Mouse (Mus musculus) liver, embryonic 15.5 days (tissue): ENCODE results near the gene Msl2. TPM values are rescaled to one million over a fixed set of nuclear protein-coding genes. Genes with fewer than 3 reads are reported as not detected.

ENCODE experiments used
- ATAC-seq: fragments of 200-750 bp; cut with Nextera tagmentation; 2 replicates; pipeline ENCODE4 v1.8.0; 2017; ENCODE audit warnings: moderate number of reproducible peaks, mild to moderate bottlenecking, moderate library complexity; ENCODE audit not compliant: insufficient read depth
- H3K27ac ChIP-seq: fragments of 300-500 bp; sonication (generic); replicated peaks from 2 replicates; pipeline ENCODE4 v1.5.1; 2015; ENCODE audit warnings: mild to moderate bottlenecking, inconsistent platforms
- H3K27me3 ChIP-seq: fragments of 300-500 bp; sonication (generic); 2 replicates; pipeline ENCODE4 v1.6.1; 2015; ENCODE audit warnings: mild to moderate bottlenecking, inconsistent platforms
- H3K36me3 ChIP-seq: fragments of 300-500 bp; sonication (generic); replicated peaks from 2 replicates; pipeline ENCODE4 v1.6.1; 2015; ENCODE audit warnings: moderate library complexity, mild to moderate bottlenecking, inconsistent platforms
- H3K4me1 ChIP-seq: fragments of 300-500 bp; sonication (generic); replicated peaks from 2 replicates; pipeline ENCODE4 v1.6.1; 2015; ENCODE audit warnings: inconsistent platforms
- H3K4me2 ChIP-seq: fragments of 300-500 bp; sonication (generic); 2 replicates; pipeline ENCODE4 v1.6.1; 2015; ENCODE audit warnings: moderate library complexity, mild to moderate bottlenecking, inconsistent platforms
- H3K4me3 ChIP-seq: fragments of 300-500 bp; sonication (generic); replicated peaks from 2 replicates; pipeline ENCODE4 v1.5.1; 2015; ENCODE audit warnings: mild to moderate bottlenecking, inconsistent platforms
- H3K9ac ChIP-seq: fragments of 300-500 bp; sonication (generic); 2 replicates; pipeline ENCODE4 v1.6.1; 2015; ENCODE audit warnings: moderate library complexity, mild to moderate bottlenecking, inconsistent platforms
- H3K9me3 ChIP-seq: fragments of 300-500 bp; sonication (generic); replicated peaks from 2 replicates; pipeline ENCODE4 v1.6.1; 2016; ENCODE audit warnings: inconsistent platforms
- WGBS: fragments of 180-500 bp; shearing (Covaris S2); methylation state at CpG from one replicate; pipeline ENCODE4 v1.1.7; 2015; ENCODE audit warnings: mixed read lengths; ENCODE audit not compliant: insufficient replicate concordance; 5-methylcytosine and 5-hydroxymethylcytosine counted together
- polyA plus RNA-seq: library from polyadenylated mRNA; unstranded; fragments of >200 nt; fragmentation: Nextera tagmentation; extraction: Ambion mirVana; gene quantifications from 2 replicates; pipeline ENCODE4 v1.2.1, GENCODE M21; 2015

The Msl2 gene
- polyA plus RNA-seq, 1 experiment from 2014 or later = 2.2 TPM

- peak overlapping the region; percentile 99 for H3K27ac ChIP-seq
- H3K4me1 ChIP-seq = peaks cover 45% of the 10 kb centered on the region
- peak overlapping the region; percentile 96 for H3K4me2 ChIP-seq
- under 1% methylated on average over 25 of the region's 25 CpGs for WGBS
- no peaks in the 10 kb centered on the region for H3K9me3 ChIP-seq
- H3K4me3 ChIP-seq = peak overlapping the region; percentile 98
- peaks cover 11% of the 10 kb centered on the region; the same call in 1 of the 2 replicates for H3K36me3 ChIP-seq
- no peak for ATAC-seq
- H3K9ac ChIP-seq = peak overlapping the region; percentile 99
- H3K27me3 ChIP-seq = no peaks in the 10 kb centered on the region
Measured at GRCm38 (mm10) chr9:101075091-101075581, 1.2 kb downstream of the Msl2 start.

- H3K4me1 ChIP-seq = peaks cover 48% of the 10 kb centered on the region
- H3K27ac ChIP-seq = peak overlapping the region; percentile 70
- H3K9me3 ChIP-seq = no peaks in the 10 kb centered on the region
- WGBS = under 1% methylated on average over 8 of the region's 8 CpGs
- peaks cover 13% of the 10 kb centered on the region; the same call in 1 of the 2 replicates for H3K36me3 ChIP-seq
- peak overlapping the region; percentile 99 for H3K9ac ChIP-seq
- peak overlapping the region; percentile 96 for H3K4me2 ChIP-seq
- no peak for ATAC-seq
- H3K27me3 ChIP-seq = no peaks in the 10 kb centered on the region
- H3K4me3 ChIP-seq = peak overlapping the region; percentile 98
Measured at GRCm38 (mm10) chr9:101075694-101076093, 1.8 kb downstream of the Msl2 start.

GRCm38 (mm10) chr9:101076095-101076875, 2.4 kb downstream of the Msl2 start:
- Histone ChIP-seq H3K4me2 (peak overlapping the region; percentile 96), H3K9ac (peak overlapping the region; percentile 99), H3K27ac (peak overlapping the region; percentile 70), H3K4me1 (peaks cover 54% of the 10 kb centered on the region), H3K36me3 (peaks cover 15% of the 10 kb centered on the region), H3K9me3 (no peaks in the 10 kb centered on the region), H3K4me3 (peak overlapping the region; percentile 98), H3K27me3 (no peaks in the 10 kb centered on the region)
- WGBS = 1% methylated on average over 18 of the region's 18 CpGs
- ATAC-seq = no peak

GRCm38 (mm10) chr9:101077486-101077885, 3.6 kb downstream of the Msl2 start:
- H3K27ac ChIP-seq = no peak overlapping the region
- ATAC-seq = no peak
- H3K9ac ChIP-seq = peak overlapping the region; percentile 99
- H3K4me2 ChIP-seq = peak overlapping the region; percentile 96
- H3K36me3 ChIP-seq = peaks cover 16% of the 10 kb centered on the region
- H3K4me1 ChIP-seq = peaks cover 55% of the 10 kb centered on the region
- H3K27me3 ChIP-seq = no peaks in the 10 kb centered on the region
- H3K4me3 ChIP-seq = peak overlapping the region; percentile 98
- H3K9me3 ChIP-seq = no peaks in the 10 kb centered on the region

- WGBS = 59% methylated on average over 4 of the region's 4 CpGs
- Histone ChIP-seq H3K4me1 (peaks cover 47% of the 10 kb centered on the region), H3K36me3 (peaks cover 16% of the 10 kb centered on the region), H3K4me3 (peak overlapping the region; percentile 43), H3K9ac (peak overlapping the region; percentile 32; the same call in 1 of the 2 replicates), H3K9me3 (no peaks in the 10 kb centered on the region), H3K27ac (no peak overlapping the region), H3K27me3 (no peaks in the 10 kb centered on the region), H3K4me2 (peak overlapping the region; percentile 63)
- no peak for ATAC-seq
Measured at GRCm38 (mm10) chr9:101078579-101078978, 4.7 kb downstream of the Msl2 start.

GRCm38 (mm10) chr9:101080046-101080685, 6.3 kb downstream of the Msl2 start:
- Histone ChIP-seq H3K27ac (no peak overlapping the region), H3K4me2 (peak overlapping the region; percentile 63; the same call in 1 of the 2 replicates)

GRCm38 (mm10) chr9:101083728-101084127, 9.8 kb downstream of the Msl2 start:
- Histone ChIP-seq H3K27ac (no peak overlapping the region), H3K4me1 (peaks cover 38% of the 10 kb centered on the region), H3K36me3 (peaks cover 16% of the 10 kb centered on the region), H3K27me3 (no peaks in the 10 kb centered on the region), H3K9me3 (no peaks in the 10 kb centered on the region), H3K4me2 (no peak overlapping the region), H3K9ac (no peak overlapping the region), H3K4me3 (no peak overlapping the region)
- no peak for ATAC-seq
- WGBS = 69% methylated on average over 3 of the region's 3 CpGs

More at GRCm38 (mm10) chr9:101080046-101080685, 6.3 kb downstream of the Msl2 start:
- ATAC-seq = no peak
- 80% methylated on average over 3 of the region's 3 CpGs for WGBS
- no peaks in the 10 kb centered on the region for H3K9me3 ChIP-seq
- H3K9ac ChIP-seq = no peak overlapping the region
- H3K27me3 ChIP-seq = no peaks in the 10 kb centered on the region
- peaks cover 55% of the 10 kb centered on the region for H3K4me1 ChIP-seq
- no peak overlapping the region for H3K4me3 ChIP-seq
- H3K36me3 ChIP-seq = peaks cover 16% of the 10 kb centered on the region

GRCm38 (mm10) chr9:101095425-101095824, 21.5 kb downstream of the Msl2 start:
- H3K4me1 ChIP-seq = peaks cover 15% of the 10 kb centered on the region
- no peak for ATAC-seq
- no peak overlapping the region for H3K27ac ChIP-seq
- no peaks in the 10 kb centered on the region for H3K27me3 ChIP-seq
- H3K4me3 ChIP-seq = no peak overlapping the region
- 81% methylated on average over 4 of the region's 4 CpGs for WGBS
- H3K4me2 ChIP-seq = no peak overlapping the region
- peaks cover 20% of the 10 kb centered on the region for H3K36me3 ChIP-seq
- H3K9ac ChIP-seq = no peak overlapping the region
- no peaks in the 10 kb centered on the region for H3K9me3 ChIP-seq

- no peak for ATAC-seq
- H3K9ac ChIP-seq = no peak overlapping the region
- H3K4me2 ChIP-seq = no peak overlapping the region
- 91% methylated on average over 3 of the region's 3 CpGs for WGBS
- H3K4me1 ChIP-seq = peaks cover 15% of the 10 kb centered on the region
- H3K36me3 ChIP-seq = peaks cover 30% of the 10 kb centered on the region
- H3K9me3 ChIP-seq = no peaks in the 10 kb centered on the region
- H3K27ac ChIP-seq = no peak overlapping the region
- H3K4me3 ChIP-seq = no peak overlapping the region
- H3K27me3 ChIP-seq = no peaks in the 10 kb centered on the region
Measured at GRCm38 (mm10) chr9:101096461-101096860, 22.6 kb downstream of the Msl2 start.

- no peaks in the 10 kb centered on the region for H3K27me3 ChIP-seq
- 70% methylated on average over 1 of the region's 1 CpGs for WGBS
- H3K9me3 ChIP-seq = no peaks in the 10 kb centered on the region
- H3K4me3 ChIP-seq = no peak overlapping the region
- peaks cover 15% of the 10 kb centered on the region for H3K4me1 ChIP-seq
- H3K36me3 ChIP-seq = peaks cover 34% of the 10 kb centered on the region
- no peak overlapping the region for H3K4me2 ChIP-seq
- no peak overlapping the region for H3K9ac ChIP-seq
- no peak for ATAC-seq
- no peak overlapping the region for H3K27ac ChIP-seq
Measured at GRCm38 (mm10) chr9:101097542-101097941, 23.6 kb downstream of the Msl2 start.

- ATAC-seq = no peak
- Histone ChIP-seq H3K4me1 (peaks cover 15% of the 10 kb centered on the region), H3K9ac (no peak overlapping the region), H3K4me3 (no peak overlapping the region), H3K27ac (no peak overlapping the region), H3K9me3 (no peaks in the 10 kb centered on the region), H3K36me3 (peaks cover 35% of the 10 kb centered on the region), H3K4me2 (no peak overlapping the region), H3K27me3 (no peaks in the 10 kb centered on the region)
- WGBS = 52% methylated on average over 6 of the region's 6 CpGs
Measured at GRCm38 (mm10) chr9:101099445-101099844, 25.5 kb downstream of the Msl2 start.
